Mouse (Mus musculus): ENCODE measurements around the gene Ptgfrn. TPM values are rescaled to one million over a fixed set of nuclear protein-coding genes. Genes with fewer than 3 reads are reported as not detected.

Ptgfrn gene
- total RNA-seq, 2 experiments from 2014 or later = 6.7 to 8.5 TPM

- DNase-seq (ENCODE audit: low spot score) = no peak
These were observed 65.4 kb downstream of the Ptgfrn start for GRCm38 (mm10) chr3:101044686-101045085.

- DNase-seq (ENCODE audit: low spot score) = no peak
These were observed 68.1 kb downstream of the Ptgfrn start for GRCm38 (mm10) chr3:101041997-101042396.

- DNase-seq (ENCODE audit: low spot score) = no peak
These were observed 72.0 kb downstream of the Ptgfrn start for GRCm38 (mm10) chr3:101037984-101038545.

GRCm38 (mm10) chr3:101036001-101036400, 74.1 kb downstream of the Ptgfrn start:
- DNase-seq (ENCODE audit: low spot score) = no peak

- DNase-seq (ENCODE audit: low spot score) = no peak
These were observed 75.6 kb downstream of the Ptgfrn start for GRCm38 (mm10) chr3:101034509-101034908.

- no peak for DNase-seq (ENCODE audit: low spot score)
These were observed 76.4 kb downstream of the Ptgfrn start for GRCm38 (mm10) chr3:101033644-101034043.

- no peak for DNase-seq (ENCODE audit: low spot score)
These were observed 78.5 kb downstream of the Ptgfrn start for GRCm38 (mm10) chr3:101031456-101032142.

- no peak for DNase-seq (ENCODE audit: low spot score)
These were observed 79.4 kb downstream of the Ptgfrn start for GRCm38 (mm10) chr3:101030630-101031029.

- DNase-seq (ENCODE audit: low spot score) = no peak
These were observed 80.7 kb downstream of the Ptgfrn start, which contains the start of gene Cd101 for GRCm38 (mm10) chr3:101029339-101029738. Gene Cd101, minus strand, starts transcription at chr3:101029556.

- no peak for DNase-seq (ENCODE audit: low spot score)
These were observed 83.3 kb downstream of the Ptgfrn start for GRCm38 (mm10) chr3:101026741-101027140.

GRCm38 (mm10) chr3:101022967-101023366, 87.1 kb downstream of the Ptgfrn start:
- no peak for DNase-seq (ENCODE audit: low spot score)

- no peak for DNase-seq (ENCODE audit: low spot score)
These were observed 88.5 kb downstream of the Ptgfrn start for GRCm38 (mm10) chr3:101021481-101022051.

GRCm38 (mm10) chr3:101021073-101021472, 89.0 kb downstream of the Ptgfrn start:
- DNase-seq (ENCODE audit: low spot score) = no peak

- no peak for DNase-seq (ENCODE audit: low spot score)
These were observed 91.6 kb downstream of the Ptgfrn start for GRCm38 (mm10) chr3:101018494-101018893.

GRCm38 (mm10) chr3:101016050-101016449, 94.0 kb downstream of the Ptgfrn start:
- DNase-seq (ENCODE audit: low spot score) = no peak

GRCm38 (mm10) chr3:101015254-101015653, 94.8 kb downstream of the Ptgfrn start:
- no peak for DNase-seq (ENCODE audit: low spot score)

GRCm38 (mm10) chr3:101013536-101013935, 96.5 kb downstream of the Ptgfrn start:
- no peak for DNase-seq (ENCODE audit: low spot score)

GRCm38 (mm10) chr3:101013005-101013404, 97.1 kb downstream of the Ptgfrn start:
- no peak for DNase-seq (ENCODE audit: low spot score)

GRCm38 (mm10) chr3:101012597-101012996, 97.5 kb downstream of the Ptgfrn start:
- no peak for DNase-seq (ENCODE audit: low spot score)

GRCm38 (mm10) chr3:101012131-101012571, 97.9 kb downstream of the Ptgfrn start:
- no peak for DNase-seq (ENCODE audit: low spot score)

- no peak for DNase-seq (ENCODE audit: low spot score)
These were observed 98.9 kb downstream of the Ptgfrn start for GRCm38 (mm10) chr3:101011203-101011600.

- no peak for DNase-seq (ENCODE audit: low spot score)
These were observed 99.4 kb downstream of the Ptgfrn start for GRCm38 (mm10) chr3:101010589-101011202.
